Mouse (Mus musculus): ENCODE measurements around the gene Cd40lg.

Cd40lg gene

GRCm38 (mm10) chrX:57211876-57212275, at the start of gene Cd40lg:
Gene Cd40lg (plus strand): TSS chrX:57212143.
- DNase-seq (ENCODE audit: low spot score): no peak

- DNase-seq (ENCODE audit: low spot score): no peak
These were observed 45.4 kb upstream of the Cd40lg start for GRCm38 (mm10) chrX:57166549-57166948.

- DNase-seq (ENCODE audit: low spot score): no peak
These were observed 40.7 kb upstream of the Cd40lg start for GRCm38 (mm10) chrX:57171269-57171668.

GRCm38 (mm10) chrX:57177225-57177779, 34.6 kb upstream of the Cd40lg start:
- DNase-seq (ENCODE audit: low spot score): no peak

- no peak for DNase-seq (ENCODE audit: low spot score)
These were observed 29.5 kb upstream of the Cd40lg start for GRCm38 (mm10) chrX:57182470-57182869.

- DNase-seq (ENCODE audit: low spot score): no peak
These were observed 28.6 kb upstream of the Cd40lg start for GRCm38 (mm10) chrX:57183359-57183758.

GRCm38 (mm10) chrX:57187301-57187700, 24.6 kb upstream of the Cd40lg start:
- DNase-seq (ENCODE audit: low spot score): no peak

- DNase-seq (ENCODE audit: low spot score): no peak
These were observed 22.6 kb upstream of the Cd40lg start for GRCm38 (mm10) chrX:57189335-57189734.

GRCm38 (mm10) chrX:57196319-57196718, 15.6 kb upstream of the Cd40lg start:
- peak; percentile 1 for DNase-seq (ENCODE audit: low spot score)

GRCm38 (mm10) chrX:57198036-57198435, 13.9 kb upstream of the Cd40lg start:
- DNase-seq (ENCODE audit: low spot score): no peak

GRCm38 (mm10) chrX:57200397-57200796, 11.5 kb upstream of the Cd40lg start:
- DNase-seq (ENCODE audit: low spot score): no peak

GRCm38 (mm10) chrX:57210591-57210990, 1.4 kb upstream of the Cd40lg start:
- DNase-seq (ENCODE audit: low spot score): no peak

GRCm38 (mm10) chrX:57212862-57213261, 919 bp downstream of the Cd40lg start:
- no peak for DNase-seq (ENCODE audit: low spot score)

GRCm38 (mm10) chrX:57215495-57215894, 3.6 kb downstream of the Cd40lg start:
- no peak for DNase-seq (ENCODE audit: low spot score)

GRCm38 (mm10) chrX:57216271-57216670, 4.3 kb downstream of the Cd40lg start:
- no peak for DNase-seq (ENCODE audit: low spot score)

GRCm38 (mm10) chrX:57219563-57219962, 7.6 kb downstream of the Cd40lg start:
- no peak for DNase-seq (ENCODE audit: low spot score)

- peak; percentile 4 for DNase-seq (ENCODE audit: low spot score)
These were observed 9.9 kb downstream of the Cd40lg start for GRCm38 (mm10) chrX:57221881-57222280.

GRCm38 (mm10) chrX:57223301-57223700, 11.4 kb downstream of the Cd40lg start:
- no peak for DNase-seq (ENCODE audit: low spot score)

GRCm38 (mm10) chrX:57228178-57228577, 16.2 kb downstream of the Cd40lg start:
- peak; percentile 1 for DNase-seq (ENCODE audit: low spot score)

GRCm38 (mm10) chrX:57233596-57233995, 21.7 kb downstream of the Cd40lg start:
- DNase-seq (ENCODE audit: low spot score): no peak

- DNase-seq (ENCODE audit: low spot score): no peak
These were observed 24.0 kb downstream of the Cd40lg start for GRCm38 (mm10) chrX:57235982-57236381.

- DNase-seq (ENCODE audit: low spot score): no peak
These were observed 26.6 kb downstream of the Cd40lg start for GRCm38 (mm10) chrX:57238572-57238971.

GRCm38 (mm10) chrX:57253329-57254055, 41.5 kb downstream of the Cd40lg start:
- peak; percentile 10 for DNase-seq (ENCODE audit: low spot score)

- no peak for DNase-seq (ENCODE audit: low spot score)
These were observed 48.8 kb downstream of the Cd40lg start for GRCm38 (mm10) chrX:57260744-57261143.

Measured in lung, postnatal 25 days (tissue).